Mouse (Mus musculus): ENCODE measurements around the gene Tmem80.

Gene Tmem80

DNA sequence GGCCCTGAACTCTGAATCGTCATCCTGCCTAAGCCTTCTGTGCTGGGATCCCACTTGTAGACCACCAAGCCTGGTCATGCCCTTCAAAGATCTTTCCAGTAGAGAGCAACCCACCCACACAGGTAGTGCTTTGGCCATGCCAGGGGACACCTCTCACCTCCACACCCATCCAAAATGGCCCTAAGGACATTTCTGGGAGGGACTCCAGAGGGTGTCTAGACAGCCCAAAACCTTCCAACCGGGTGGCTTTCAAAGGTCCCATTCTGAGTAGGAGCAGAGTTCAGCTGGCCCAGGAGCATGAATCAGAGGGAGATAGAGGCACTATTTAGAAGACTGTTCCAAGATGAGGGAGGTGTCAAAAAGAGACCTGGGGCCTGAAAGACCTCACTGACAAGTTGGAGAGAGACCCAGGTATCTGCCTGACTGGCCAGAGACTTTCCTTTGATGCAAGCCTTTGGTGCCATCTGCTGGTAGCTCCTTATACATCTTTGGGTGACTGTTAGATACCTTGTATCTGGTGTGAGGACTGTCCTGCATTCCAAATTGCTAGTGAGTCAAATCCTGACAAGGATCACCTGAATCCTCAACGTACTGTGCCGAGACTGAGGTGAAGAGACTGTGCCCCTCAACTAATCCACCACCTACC is 35.7 kb downstream of the Tmem80 start:
- peak in 1 of 2 experiments; percentile 43 for DNase-seq

DNA sequence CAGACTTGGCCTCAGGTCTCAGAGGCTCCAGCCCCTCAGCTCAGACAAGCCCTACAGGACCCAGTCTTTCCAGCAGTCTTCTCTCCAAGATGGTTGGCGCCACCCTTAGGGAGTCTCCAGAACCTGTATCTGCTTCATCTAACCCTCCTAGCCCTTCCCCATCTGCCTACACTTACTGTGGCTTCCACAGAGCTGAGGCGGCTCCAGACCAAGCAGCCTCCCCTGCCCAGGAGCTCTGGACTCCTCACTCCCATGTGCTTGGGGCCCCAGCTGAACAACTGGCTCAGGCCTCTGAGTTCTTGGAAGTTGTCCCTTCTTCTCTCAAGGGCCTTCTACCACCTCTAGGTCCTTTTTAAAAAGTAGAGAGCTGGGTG is 36.2 kb downstream of the Tmem80 start:
- DNase-seq: no peak

DNA sequence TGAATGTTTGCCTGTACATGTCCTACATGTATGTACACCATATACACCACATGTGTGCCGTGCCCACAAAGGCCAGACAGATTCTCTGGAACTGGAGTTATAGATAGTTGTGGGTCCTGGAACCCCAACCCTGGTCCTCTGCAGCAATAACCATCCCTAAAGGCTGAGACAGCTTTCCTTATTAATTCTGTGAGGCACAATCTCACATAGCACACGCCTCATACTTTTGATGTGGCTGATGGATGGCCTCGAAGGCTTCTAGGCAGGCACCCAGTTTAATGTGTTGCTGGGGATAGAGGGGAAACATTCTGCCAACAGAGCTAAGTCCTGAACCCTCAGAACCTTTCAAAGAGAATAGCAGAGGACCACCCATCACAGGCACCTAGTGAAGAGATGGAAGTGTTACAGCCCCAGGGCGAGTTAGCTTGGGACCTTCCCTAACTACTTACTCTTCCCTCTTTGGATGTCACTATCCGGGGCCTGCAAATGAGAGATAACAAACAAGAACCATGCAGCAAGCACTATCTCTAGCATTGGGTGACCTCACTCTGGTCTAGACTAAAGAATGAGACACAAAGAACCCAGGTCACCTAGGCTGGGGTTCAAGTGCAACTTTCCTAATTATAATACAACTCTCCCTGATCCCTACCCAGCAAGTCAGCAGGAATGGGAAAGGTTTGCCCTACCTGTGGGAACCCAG is 37.0 kb downstream of the Tmem80 start:
- no peak for DNase-seq

DNA sequence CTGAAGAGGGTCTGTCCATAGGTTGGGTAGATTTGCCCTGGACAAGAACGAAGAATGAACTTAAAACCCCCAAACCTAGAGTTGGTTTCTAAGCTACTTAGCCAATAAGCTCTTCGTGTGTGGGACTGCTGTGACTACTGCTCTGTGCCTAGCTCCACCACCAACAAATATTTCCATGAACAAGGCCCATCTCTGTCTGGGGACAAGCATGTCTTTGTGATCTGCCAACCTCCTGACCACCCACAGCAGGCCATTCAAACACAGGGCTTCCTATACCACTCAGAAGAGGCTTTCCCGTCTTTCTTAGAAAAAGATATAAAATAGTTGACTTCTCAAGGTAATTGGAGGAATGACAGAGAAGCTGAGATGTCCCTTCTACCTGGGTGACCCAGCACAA is 37.5 kb downstream of the Tmem80 start:
- no peak for DNase-seq

DNA sequence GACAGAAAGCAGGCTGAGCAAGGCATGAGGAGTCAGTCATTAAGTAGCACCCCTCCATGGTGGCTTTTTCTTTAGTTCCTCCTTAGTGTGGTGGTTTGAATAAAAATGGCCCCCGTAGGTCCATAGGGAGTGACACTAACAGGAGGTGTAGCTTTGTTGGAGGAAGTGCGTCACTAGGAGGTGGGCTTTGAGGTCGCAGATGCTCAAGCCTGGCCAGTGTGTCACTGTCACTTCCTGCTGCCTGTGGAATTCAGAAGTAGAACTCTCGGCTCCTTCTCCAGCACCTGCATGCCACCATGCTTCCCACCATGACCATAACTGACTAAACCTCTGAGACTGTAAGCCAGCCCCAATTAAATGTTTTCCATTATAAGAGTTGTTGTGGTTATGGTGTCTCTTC is 39.8 kb downstream of the Tmem80 start:
- no peak for DNase-seq

DNA sequence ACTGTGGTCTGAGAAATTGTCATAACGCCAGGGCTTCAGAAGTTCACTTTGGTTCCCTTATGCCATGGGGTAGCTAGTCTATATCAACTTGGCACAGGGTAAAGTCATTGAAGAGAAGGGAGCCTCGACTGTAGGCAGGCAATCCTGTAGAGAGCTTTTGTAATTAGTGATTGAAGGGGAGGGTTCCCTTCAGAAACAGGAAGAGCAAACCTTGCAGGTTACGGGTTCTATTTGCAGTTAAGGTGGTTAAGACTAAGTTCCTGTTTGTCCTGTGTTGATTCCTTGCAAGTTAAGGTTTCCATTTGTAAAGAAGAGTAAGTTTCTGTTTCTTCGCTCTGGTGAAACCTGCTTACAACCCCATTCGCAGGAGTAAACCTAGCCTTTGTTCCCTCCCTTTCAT is 42.4 kb downstream of the Tmem80 start:
- no peak for DNase-seq

DNA sequence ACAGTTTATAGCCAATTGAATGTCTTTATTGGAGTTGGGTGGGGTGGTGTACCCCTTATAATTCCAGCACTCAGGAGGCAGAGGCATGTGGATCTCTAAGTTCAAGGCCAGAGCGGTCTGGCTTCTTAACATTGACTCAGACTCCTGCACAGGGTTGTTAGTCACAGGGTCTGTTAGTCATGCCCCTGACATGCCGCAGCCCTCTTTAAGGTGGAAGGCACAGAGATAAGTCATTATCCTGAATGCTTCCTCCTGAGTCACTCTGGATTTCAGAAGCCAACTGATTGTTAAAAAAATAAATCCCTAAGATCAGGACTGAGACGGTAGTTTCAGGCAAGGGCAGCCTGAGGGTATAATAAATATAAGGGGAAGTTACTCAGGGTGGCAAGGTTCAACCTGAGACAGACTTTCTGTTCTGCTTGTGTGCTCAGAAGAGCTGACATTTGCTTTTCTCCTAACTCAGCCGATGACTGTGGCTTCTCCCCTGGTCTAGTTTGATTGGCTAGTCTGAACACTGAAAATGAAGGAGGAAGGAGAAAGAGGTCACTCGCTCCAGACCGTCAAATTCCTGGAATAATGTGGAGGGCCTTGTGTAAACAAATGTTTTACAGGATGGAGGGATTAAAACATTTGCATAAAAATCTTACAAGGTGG is 44.5 kb downstream of the Tmem80 start:
- no peak for DNase-seq

DNA sequence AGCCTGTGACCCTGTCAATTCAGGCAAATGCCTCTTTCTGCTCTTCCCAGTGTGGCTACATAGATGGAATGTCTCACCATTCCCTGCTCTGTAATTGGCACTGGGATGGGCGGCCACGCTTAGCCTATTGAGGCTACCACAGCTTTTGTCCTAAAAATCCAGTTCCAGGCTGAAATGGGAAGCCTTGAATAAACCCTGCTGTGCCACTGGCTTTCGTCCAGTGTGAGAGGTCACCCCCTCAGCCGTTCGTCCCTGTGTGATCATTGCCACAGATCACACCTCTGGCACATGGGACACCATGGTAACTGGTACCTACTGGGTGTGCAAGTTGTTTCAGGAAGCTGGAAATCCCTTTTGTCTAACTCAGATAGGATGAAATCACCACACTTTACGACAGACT is 46.1 kb downstream of the Tmem80 start:
- no peak for DNase-seq

DNA sequence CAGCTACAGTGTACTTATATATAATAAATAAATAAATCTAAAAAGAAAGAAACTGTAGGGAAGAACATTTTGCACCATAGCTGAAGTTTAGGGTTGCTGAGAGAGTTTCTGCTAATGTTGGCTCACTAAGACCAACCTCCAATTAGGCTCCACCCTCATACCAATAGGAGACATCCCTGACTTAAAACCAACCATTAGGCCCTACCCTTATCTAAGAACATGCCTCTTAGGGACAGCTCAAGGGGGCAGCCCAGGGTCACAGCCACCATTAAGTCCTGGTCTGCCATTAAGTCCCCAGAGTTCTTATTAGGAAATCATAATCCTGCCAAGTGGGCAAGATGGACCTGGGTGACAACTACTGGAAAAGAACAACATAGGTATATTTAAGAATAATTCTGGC is 46.9 kb downstream of the Tmem80 start:
- DNase-seq: no peak

DNA sequence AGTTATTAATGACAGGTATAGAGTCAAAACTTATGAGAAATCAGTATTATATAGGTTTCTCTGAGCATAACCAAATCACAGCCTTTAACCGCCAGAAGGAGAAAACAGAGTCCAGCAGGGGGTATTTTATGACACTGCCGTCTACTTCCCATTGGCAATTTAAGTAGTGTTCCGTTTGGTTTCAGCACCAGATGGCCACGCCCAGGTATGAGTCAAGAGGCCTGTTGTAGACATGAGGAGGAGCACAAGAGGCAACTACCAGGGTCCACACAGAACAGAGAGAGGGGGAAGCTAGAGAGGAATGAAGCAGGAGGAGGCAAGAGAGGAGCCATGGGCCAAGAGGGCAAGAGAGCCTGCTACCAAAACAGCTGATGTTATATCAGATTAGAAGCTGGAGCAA is 52.0 kb downstream of the Tmem80 start:
- DNase-seq: no peak

DNA sequence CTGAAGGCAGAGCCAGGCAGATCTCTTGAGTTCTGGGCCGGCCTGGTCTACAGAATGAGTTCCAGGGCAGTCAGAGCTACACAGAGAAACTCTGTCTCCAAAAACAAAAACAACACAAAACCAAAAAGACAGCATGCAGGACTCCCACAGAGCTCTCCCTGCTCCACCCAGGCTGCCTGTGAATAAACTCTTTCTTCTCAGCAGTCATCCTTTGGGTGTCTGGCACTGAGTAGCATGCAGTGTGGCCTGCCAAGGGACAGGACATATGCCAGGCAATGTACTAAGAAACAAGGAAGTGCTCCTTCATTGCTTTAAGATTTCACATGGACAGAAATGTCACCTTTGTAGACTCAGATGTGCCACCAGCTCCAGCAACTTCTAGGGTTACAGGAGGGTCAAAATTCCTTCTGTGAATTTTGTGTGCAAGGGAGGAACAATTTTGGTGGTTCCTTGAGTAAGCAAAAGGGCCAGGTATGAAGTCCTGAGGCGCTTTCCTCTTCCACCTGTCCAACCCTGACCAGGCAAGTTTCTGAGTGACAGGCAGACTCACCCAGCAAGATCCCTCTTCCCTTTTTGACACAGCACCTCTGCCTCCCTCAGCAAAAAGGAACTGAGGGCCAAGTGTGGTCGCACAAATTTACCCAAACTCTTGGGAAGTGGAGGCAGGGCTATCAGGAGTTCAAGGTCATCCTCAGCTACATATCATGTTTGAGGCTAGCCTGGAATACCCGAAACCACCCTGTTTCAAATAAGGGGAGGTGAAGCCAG is 53.7 kb downstream of the Tmem80 start:
- DNase-seq: no peak

All from thymus, adult 18-20 months (tissue).